Mouse (Mus musculus) urinary bladder, postnatal 0 days (tissue): Measurements from ENCODE around the gene Cyp2c54. TPM values are rescaled to one million over a fixed set of nuclear protein-coding genes. Genes with fewer than 3 reads are reported as not detected.

Source experiments
- polyA plus RNA-seq: library from polyadenylated mRNA; unstranded; fragments of >200 nt; fragmentation: Nextera tagmentation; extraction: Ambion mirVana; gene quantifications from 2 replicates; pipeline ENCODE4 v1.2.1, GENCODE M21; 2015

Cyp2c54 gene
- not detected in 2 replicates for polyA plus RNA-seq

GRCm38 (mm10) chr19:40073701-40074100, at the start of gene Cyp2c54:
Gene Cyp2c54, minus strand, starts transcription at chr19:40073827.

DNA sequence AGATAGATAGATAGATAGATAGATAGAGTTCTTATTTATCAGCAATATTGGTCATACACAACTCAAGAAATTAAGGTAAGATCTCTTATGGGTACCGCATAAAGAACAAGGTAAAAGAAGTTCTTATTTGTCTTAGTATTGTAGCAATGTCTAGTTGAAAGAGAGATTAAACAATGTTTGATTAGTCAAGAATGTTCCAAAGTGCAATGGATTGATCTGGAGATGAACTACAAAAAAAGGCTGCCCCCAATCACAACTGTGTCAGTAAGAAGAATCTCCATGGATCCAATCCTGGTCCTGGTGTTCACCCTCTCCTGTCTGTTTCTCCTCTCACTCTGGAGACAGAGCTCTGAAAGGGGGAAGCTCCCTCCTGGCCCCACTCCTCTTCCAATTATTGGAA, 15.8 kb upstream of the Cyp2c54 start, which contains the start of gene Cyp2c50:
TSS of gene Cyp2c50 (plus strand) at position 268 of the 400 bp plus-strand sequence.

GRCm38 (mm10) chr19:39992140-39992539, 81.5 kb downstream of the Cyp2c54 start, which contains the start of gene Cyp2c37:
Gene Cyp2c37, plus strand, starts transcription at chr19:39992424.

Other genes starting within 250 kb of the Cyp2c54 start
- gene Cyp2c69, start 187.0 kb downstream of the Cyp2c54 start, polyA plus RNA-seq = 0.12 and 0.24 TPM in 2 replicates
- 0.11 TPM in 1 of 2 replicates, not detected in the other for gene Cyp2c37, start 81.4 kb downstream of the Cyp2c54 start, polyA plus RNA-seq
- not detected in 2 replicates for gene Cyp2c50, start 15.9 kb upstream of the Cyp2c54 start, polyA plus RNA-seq
- gene Cyp2c70, start 113.5 kb upstream of the Cyp2c54 start, polyA plus RNA-seq = not detected in 2 replicates
- gene Pdlim1, start 198.0 kb upstream of the Cyp2c54 start, polyA plus RNA-seq = 180 and 202 TPM in 2 replicates